In genomic region chr8:96318367-96318766, GRCm38 (mm10) we compare ENCODE assay signal across 11 mouse cellular contexts.
DNase-seq lines count a peak whose midpoint lies in the region; ATAC-seq lines count a peak whose summit lies in the region.
"Had no signal": no experiment of that assay in that cellular context is flagged by ENCODE, and none has a peak within 500 bp of the region (broad histone marks: within the 10 kb centered on the region; RNA-seq: fewer than 3 reads in every experiment).

No protein-coding gene starts in this region.

- no peak overlapping the region for H3K9ac ChIP-seq in hindbrain, embryonic 11.5 days (ENCODE audit: low read depth, low read length)
- no peak overlapping the region for H3K9ac ChIP-seq in hindbrain, embryonic 16.5 days (ENCODE audit: low read depth, low read length)
- H3K9ac ChIP-seq in neural tube, embryonic 15.5 days (replicated peaks): no peak overlapping the region
- H3K9ac ChIP-seq: hindbrain, embryonic 12.5 days had no signal

- H3K27me3 ChIP-seq in hindbrain, embryonic 11.5 days (ENCODE audit: control insufficient read depth, insufficient read depth, low read length): no peaks in the 10 kb centered on the region
- no peaks in the 10 kb centered on the region for H3K27me3 ChIP-seq in hindbrain, embryonic 16.5 days (replicated peaks; ENCODE audit: control insufficient read depth, insufficient read depth, low read length)
- no peaks in the 10 kb centered on the region for H3K27me3 ChIP-seq in neural tube, embryonic 15.5 days (replicated peaks)
- H3K27me3 ChIP-seq: hindbrain, embryonic 12.5 days had no signal

- 77% methylated on average over 5 of the region's 5 CpGs for WGBS in hindbrain, embryonic 11.5 days
- WGBS in hindbrain, embryonic 16.5 days: 78% methylated on average over 5 of the region's 5 CpGs
- 72% methylated on average over 5 of the region's 5 CpGs for WGBS in neural tube, embryonic 15.5 days

- no peak overlapping the region for H3K4me2 ChIP-seq in hindbrain, embryonic 11.5 days (replicated peaks; ENCODE audit: low read depth, low read length)
- H3K4me2 ChIP-seq in hindbrain, embryonic 16.5 days (ENCODE audit: low read length): no peak overlapping the region
- H3K4me2 ChIP-seq in neural tube, embryonic 15.5 days: no peak overlapping the region
- H3K4me2 ChIP-seq: hindbrain, embryonic 12.5 days had no signal

- no peak for ATAC-seq in hindbrain, embryonic 11.5 days (ENCODE audit: low FRiP score)
- no peak for ATAC-seq in hindbrain, embryonic 16.5 days
- no peak for ATAC-seq in neural tube, embryonic 15.5 days (ENCODE audit: low FRiP score)
- ATAC-seq: forebrain, embryonic 16.5 days had no signal

- DNase-seq in hindbrain, embryonic 11.5 days (ENCODE audit: low spot score): peak; percentile 10
- DNase-seq in neural tube, embryonic 10.5 days (ENCODE audit: extremely low spot score, low spot score): peak; percentile 14
- peak; percentile 6 to 22 for DNase-seq in adrenal gland, postnatal 36 days
- peak; percentile 46 for DNase-seq in retina, embryonic 14.5 days (ENCODE audit: low spot score)
- DNase-seq in spleen, postnatal 36 days (ENCODE audit: low spot score in 2 of 2): no peak
- DNase-seq in left cerebral cortex, adult 9 months (ENCODE audit: low spot score in 2 of 2): no peak
- DNase-seq: lung, postnatal 14 days had no signal

- H3K4me3 ChIP-seq in hindbrain, embryonic 11.5 days (ENCODE audit: low read depth, low read length): no peak overlapping the region
- H3K4me3 ChIP-seq in hindbrain, embryonic 16.5 days (ENCODE audit: low read length): no peak overlapping the region
- no peak overlapping the region for H3K4me3 ChIP-seq in neural tube, embryonic 15.5 days (replicated peaks)
- H3K4me3 ChIP-seq: hindbrain, embryonic 12.5 days had no signal

- no peaks in the 10 kb centered on the region for H3K4me1 ChIP-seq in hindbrain, embryonic 11.5 days (replicated peaks; ENCODE audit: control insufficient read depth, insufficient read depth, low read length)
- no peaks in the 10 kb centered on the region for H3K4me1 ChIP-seq in hindbrain, embryonic 16.5 days (ENCODE audit: control insufficient read depth, insufficient read depth, low read depth, low read length)
- H3K4me1 ChIP-seq in neural tube, embryonic 15.5 days: no peaks in the 10 kb centered on the region
- H3K4me1 ChIP-seq: hindbrain, embryonic 12.5 days had no signal

- no peaks in the 10 kb centered on the region for H3K9me3 ChIP-seq in hindbrain, embryonic 11.5 days (ENCODE audit: control insufficient read depth, low read length)
- no peaks in the 10 kb centered on the region for H3K9me3 ChIP-seq in hindbrain, embryonic 16.5 days (ENCODE audit: control insufficient read depth, low read length)
- H3K9me3 ChIP-seq in neural tube, embryonic 15.5 days (replicated peaks): no peaks in the 10 kb centered on the region
- H3K9me3 ChIP-seq: hindbrain, embryonic 12.5 days had no signal

- no peak overlapping the region for H3K27ac ChIP-seq in hindbrain, embryonic 11.5 days (ENCODE audit: low read depth, low read length)
- H3K27ac ChIP-seq in hindbrain, embryonic 16.5 days (ENCODE audit: low read depth, low read length): no peak overlapping the region
- H3K27ac ChIP-seq in neural tube, embryonic 15.5 days (replicated peaks): no peak overlapping the region
- H3K27ac ChIP-seq: hindbrain, embryonic 12.5 days had no signal

- H3K36me3 ChIP-seq in hindbrain, embryonic 11.5 days (ENCODE audit: control insufficient read depth, insufficient read depth, low read length): no peaks in the 10 kb centered on the region
- H3K36me3 ChIP-seq in hindbrain, embryonic 16.5 days (ENCODE audit: control insufficient read depth, insufficient read depth, low read length): no peaks in the 10 kb centered on the region
- H3K36me3 ChIP-seq in neural tube, embryonic 15.5 days: no peaks in the 10 kb centered on the region
- H3K36me3 ChIP-seq: hindbrain, embryonic 12.5 days had no signal

Comparison
In these comparisons a context has a peak if more than half of its experiments do, and no peak if none do; other contexts are left out.
1. DNase-seq: peak in hindbrain, embryonic 11.5 days (single experiment), neural tube, embryonic 10.5 days (single experiment), adrenal gland, postnatal 36 days (2 of 2) and retina, embryonic 14.5 days (single experiment); none in spleen, postnatal 36 days (0 of 2) and left cerebral cortex, adult 9 months (0 of 2).